Comparison of ENCODE assay signal across 10 mouse cellular contexts in genomic region chr1:184730453-184731013, GRCm38 (mm10). TPM values are rescaled to one million over a fixed set of nuclear protein-coding genes. Genes with fewer than 3 reads are reported as not detected.
DNase-seq lines count a peak whose midpoint lies in the region; ATAC-seq and TF ChIP-seq lines count a peak whose summit lies in the region.
"Had no signal": no experiment of that assay in that cellular context is flagged by ENCODE, and none has a peak within 500 bp of the region (broad histone marks: within the 10 kb centered on the region; RNA-seq: fewer than 3 reads in every experiment).

No protein-coding gene starts in this region.

- H3K4me3 ChIP-seq in lung, embryonic 14.5 days (ENCODE audit: low read depth, low read length) = peak overlapping the region; percentile 76
- H3K4me3 ChIP-seq in hindbrain, postnatal 0 days (ENCODE audit: low read length) = 0 out of 2 replicates have a peak overlapping the region, but pooled peaks have one; percentile 40
- H3K4me3 ChIP-seq in neural tube, embryonic 11.5 days (ENCODE audit: low read depth, low read length) = peak overlapping the region; percentile 53

- 13% methylated on average over 12 of the region's 12 CpGs for WGBS in lung, embryonic 14.5 days
- 9% methylated on average over 12 of the region's 12 CpGs for WGBS in hindbrain, postnatal 0 days
- 1% methylated on average over 12 of the region's 12 CpGs for WGBS in neural tube, embryonic 11.5 days

- no peak for ATAC-seq in lung, embryonic 14.5 days (ENCODE audit: insufficient read depth)
- no peak for ATAC-seq in hindbrain, postnatal 0 days
- ATAC-seq in neural tube, embryonic 11.5 days (ENCODE audit: insufficient read depth, low FRiP score, low TSS enrichment) = no peak

- DNase-seq in embryo, embryonic 10.5 days (ENCODE audit: low spot score) = peak; percentile 53
- no peak for DNase-seq in embryo, embryonic 10 days (ENCODE audit: low spot score)
- DNase-seq in lung, embryonic 14.5 days = peak; percentile 54
- DNase-seq in lung, adult 18-20 months = no peak
- DNase-seq in hindbrain, postnatal 0 days (ENCODE audit: low spot score) = no peak
- peak; percentile 54 for DNase-seq in neural tube, embryonic 11.5 days (ENCODE audit: low spot score)
- no peak for DNase-seq in ovary, postnatal 10 days (ENCODE audit: low spot score)
- DNase-seq in spleen, postnatal 10 days (ENCODE audit: low spot score in 2 of 2) = no peak
- DNase-seq: cerebellum, postnatal 10 days; gastrocnemius, postnatal 25 days had no signal

- peaks cover 22% of the 10 kb centered on the region for H3K36me3 ChIP-seq in lung, embryonic 14.5 days (ENCODE audit: insufficient read depth)
- no peaks in the 10 kb centered on the region for H3K36me3 ChIP-seq in hindbrain, postnatal 0 days (ENCODE audit: insufficient read depth, low read length)
- H3K36me3 ChIP-seq in neural tube, embryonic 11.5 days (ENCODE audit: control insufficient read depth, insufficient read depth, low read length) = no peaks in the 10 kb centered on the region

- peak overlapping the region; percentile 79 for H3K4me2 ChIP-seq in lung, embryonic 14.5 days
- 0 out of 2 replicates have a peak overlapping the region, but pooled peaks have one; percentile 2 for H3K4me2 ChIP-seq in hindbrain, postnatal 0 days (ENCODE audit: low read depth, low read length)
- H3K4me2 ChIP-seq in neural tube, embryonic 11.5 days (ENCODE audit: low read depth) = peak overlapping the region; percentile 23

- peaks cover 78% of the 10 kb centered on the region for H3K27me3 ChIP-seq in lung, embryonic 14.5 days (ENCODE audit: insufficient read depth, low read length)
- H3K27me3 ChIP-seq in hindbrain, postnatal 0 days (ENCODE audit: insufficient read depth, low read length) = peaks cover 41% of the 10 kb centered on the region
- H3K27me3 ChIP-seq in neural tube, embryonic 11.5 days (ENCODE audit: control insufficient read depth, insufficient read depth, low read length) = peaks cover 92% of the 10 kb centered on the region

- peaks cover 5% of the 10 kb centered on the region; the same call in 1 of the 2 replicates for H3K4me1 ChIP-seq in lung, embryonic 14.5 days (ENCODE audit: insufficient read depth)
- H3K4me1 ChIP-seq in hindbrain, postnatal 0 days (ENCODE audit: insufficient read depth, low read length) = peaks cover 7% of the 10 kb centered on the region; the same call in 1 of the 2 replicates
- H3K4me1 ChIP-seq in neural tube, embryonic 11.5 days (ENCODE audit: control insufficient read depth, insufficient read depth, low read length) = peaks cover 11% of the 10 kb centered on the region; the same call in 1 of the 2 replicates

- no peak; the same call in 1 of the 2 replicates for TF ChIP-seq CTCF in lung, embryonic 14.5 days (IDR thresholded peaks at IDR 0.05; ENCODE audit: low read depth)
- TF ChIP-seq CTCF in hindbrain, postnatal 0 days (IDR thresholded peaks at IDR 0.05; ENCODE audit: low read depth) = no peak

- peak overlapping the region; percentile 88 for H3K9ac ChIP-seq in lung, embryonic 14.5 days
- no peak overlapping the region for H3K9ac ChIP-seq in hindbrain, postnatal 0 days (replicated peaks; ENCODE audit: low read length)
- H3K9ac ChIP-seq in neural tube, embryonic 11.5 days (ENCODE audit: low read length) = peak overlapping the region; percentile 5; the same call in 1 of the 2 replicates

- H3K27ac ChIP-seq in lung, embryonic 14.5 days (ENCODE audit: low read depth) = no peak overlapping the region
- no peak overlapping the region for H3K27ac ChIP-seq in hindbrain, postnatal 0 days
- no peak overlapping the region for H3K27ac ChIP-seq in neural tube, embryonic 11.5 days (ENCODE audit: low read depth, low read length)

- no peaks in the 10 kb centered on the region for H3K9me3 ChIP-seq in lung, embryonic 14.5 days (ENCODE audit: low read depth, low read length)
- H3K9me3 ChIP-seq in hindbrain, postnatal 0 days (ENCODE audit: low read length) = no peaks in the 10 kb centered on the region
- H3K9me3 ChIP-seq in neural tube, embryonic 11.5 days (ENCODE audit: control insufficient read depth, low read length) = no peaks in the 10 kb centered on the region

RNA-seq across cellular contexts. Expression of gene Hlx, which starts 1.9 kb away (rescaled TPM):
- 27.8 and 28.2 TPM in 2 replicates for polyA plus RNA-seq in lung, embryonic 14.5 days (2014; fragmentation: Nextera tagmentation; extraction: Ambion mirVana)
- total RNA-seq in hindbrain, postnatal 0 days (2014; rRNA removed) = 0.58 and 1.8 TPM in 2 replicates
- polyA plus RNA-seq in hindbrain, postnatal 0 days (2015; fragmentation: Nextera tagmentation; extraction: Ambion mirVana) = 2.3 and 2.8 TPM in 2 replicates
- 9.3 and 12.4 TPM in 2 replicates for polyA plus RNA-seq in neural tube, embryonic 11.5 days (2014; fragmentation: Nextera tagmentation; extraction: Ambion mirVana)

Comparison
In these comparisons a context has a peak if more than half of its experiments do, and no peak if none do; other contexts are left out.
1. DNase-seq: peak in embryo, embryonic 10.5 days (single experiment), lung, embryonic 14.5 days (single experiment) and neural tube, embryonic 11.5 days (single experiment); none in embryo, embryonic 10 days (single experiment), lung, adult 18-20 months (0 of 2), hindbrain, postnatal 0 days (single experiment), ovary, postnatal 10 days (single experiment) and spleen, postnatal 10 days (0 of 2).
2. H3K4me2 ChIP-seq: peak in every context shown above with its lines; median percentile 79 in lung, embryonic 14.5 days; 23 in neural tube, embryonic 11.5 days; 2 in hindbrain, postnatal 0 days.
3. Peak in every context shown above with its lines, with median percentiles within 50 percentile points of each other: H3K4me3 ChIP-seq.